Mouse (Mus musculus): ENCODE data around the gene Zfp819. TPM values are rescaled to one million over a fixed set of nuclear protein-coding genes. Genes with fewer than 3 reads are reported as not detected.

The Zfp819 gene
- 0.38 TPM in 1 of 2 replicates, not detected in the other for polyA plus RNA-seq (2012; rRNA removed)

GRCm38 (mm10) chr7:43606896-43607742 is at the start of gene Zfp819:
Gene Zfp819 (plus strand): TSS chr7:43607169.

GRCm38 (mm10) chr7:43562006-43562633 is 44.8 kb upstream of the Zfp819 start, which contains the start of gene Zfp658:
Gene Zfp658 (plus strand): TSS chr7:43562256.

GRCm38 (mm10) chr7:43579440-43580171 is 27.4 kb upstream of the Zfp819 start, which contains the start of gene Zfp719:
Gene Zfp719 (plus strand): TSS chr7:43579610.

GRCm38 (mm10) chr7:43634500-43634899 is 27.5 kb downstream of the Zfp819 start, which contains the start of gene Ceacam18:
Gene Ceacam18 (plus strand): TSS chr7:43634707.

GRCm38 (mm10) chr7:43660002-43660401 is 53.0 kb downstream of the Zfp819 start, which contains the start of gene Siglece:
Gene Siglece (minus strand): TSS chr7:43660161.

Other genes starting within 250 kb of the Zfp819 start
- gene Siglecg, start 199.0 kb upstream of the Zfp819 start, polyA plus RNA-seq (2012; rRNA removed) = 3.3 and 3.4 TPM in 2 replicates
- not detected in 2 replicates for gene Lim2, start 179.5 kb upstream of the Zfp819 start, polyA plus RNA-seq (2012; rRNA removed)
- gene Nkg7, start 170.1 kb upstream of the Zfp819 start, polyA plus RNA-seq (2012; rRNA removed) = 3.6 and 4.3 TPM in 2 replicates
- gene Cldnd2, start 166.4 kb upstream of the Zfp819 start, polyA plus RNA-seq (2012; rRNA removed) = not detected in 2 replicates
- 66.7 and 91.3 TPM in 2 replicates for gene Etfb, start 163.1 kb upstream of the Zfp819 start, polyA plus RNA-seq (2012; rRNA removed)
- gene Gm45233, start 163.0 kb upstream of the Zfp819 start, polyA plus RNA-seq (2012; rRNA removed) = 1.4 and 1.9 TPM in 2 replicates
- gene Vsig10l, start 144.0 kb upstream of the Zfp819 start, polyA plus RNA-seq (2012; rRNA removed) = 11.4 and 11.9 TPM in 2 replicates
- gene Iglon5, start 117.1 kb upstream of the Zfp819 start, polyA plus RNA-seq (2012; rRNA removed) = 4.7 and 5.2 TPM in 2 replicates
- gene 4931406B18Rik, start 101.2 kb upstream of the Zfp819 start, polyA plus RNA-seq (2012; rRNA removed) = not detected in 2 replicates
- gene Cd33, start 62.7 kb upstream of the Zfp819 start, polyA plus RNA-seq (2012; rRNA removed) = 2.1 and 6.2 TPM in 2 replicates
- 1.5 and 1.6 TPM in 2 replicates for gene Zfp658, start 44.9 kb upstream of the Zfp819 start, polyA plus RNA-seq (2012; rRNA removed)
- gene Zfp719, start 27.6 kb upstream of the Zfp819 start, polyA plus RNA-seq (2012; rRNA removed) = 2.7 and 3.1 TPM in 2 replicates
- not detected in 2 replicates for gene Ceacam18, start 27.5 kb downstream of the Zfp819 start, polyA plus RNA-seq (2012; rRNA removed)
- gene Siglece, start 53.0 kb downstream of the Zfp819 start, polyA plus RNA-seq (2012; rRNA removed) = 2.9 and 3.8 TPM in 2 replicates
- gene Ctu1, start 64.8 kb downstream of the Zfp819 start, polyA plus RNA-seq (2012; rRNA removed) = 32.2 and 40.1 TPM in 2 replicates
- 0.14 and 0.16 TPM in 2 replicates for gene Klk14, start 83.2 kb downstream of the Zfp819 start, polyA plus RNA-seq (2012; rRNA removed)
- not detected in 2 replicates for gene Klk13, start 105.4 kb downstream of the Zfp819 start, polyA plus RNA-seq (2012; rRNA removed)
- gene Klk12, start 161.7 kb downstream of the Zfp819 start, polyA plus RNA-seq (2012; rRNA removed) = not detected in 2 replicates
- gene Klk11, start 167.4 kb downstream of the Zfp819 start, polyA plus RNA-seq (2012; rRNA removed) = 15.4 and 16.7 TPM in 2 replicates
- gene Klk10, start 173.9 kb downstream of the Zfp819 start, polyA plus RNA-seq (2012; rRNA removed) = 1.3 and 1.4 TPM in 2 replicates
- gene Klk9, start 184.7 kb downstream of the Zfp819 start, polyA plus RNA-seq (2012; rRNA removed) = not detected in 2 replicates
- gene Klk8, start 190.4 kb downstream of the Zfp819 start, polyA plus RNA-seq (2012; rRNA removed) = 1.4 and 4.2 TPM in 2 replicates
- not detected in 2 replicates for gene Klk7, start 204.1 kb downstream of the Zfp819 start, polyA plus RNA-seq (2012; rRNA removed)
- gene Klk6, start 217.3 kb downstream of the Zfp819 start, polyA plus RNA-seq (2012; rRNA removed) = not detected in 2 replicates
- not detected in 2 replicates for gene Klk5, start 234.8 kb downstream of the Zfp819 start, polyA plus RNA-seq (2012; rRNA removed)